Mouse (Mus musculus): Measurements from ENCODE around the gene Fcna.

Fcna gene

GRCm38 (mm10) chr2:25627811-25628210, at the start of gene Fcna:
Fcna (minus strand) TSS chr2:25628030.
- no peak for DNase-seq (ENCODE audit: low spot score)

- no peak for DNase-seq (ENCODE audit: low spot score)
Measured at GRCm38 (mm10) chr2:25676486-25676885, 48.7 kb upstream of the Fcna start, which contains the start of gene Lcn6. Lcn6 (plus strand) TSS chr2:25676786.

- DNase-seq (ENCODE audit: low spot score): no peak
Measured at GRCm38 (mm10) chr2:25666516-25666915, 38.7 kb upstream of the Fcna start.

- no peak for DNase-seq (ENCODE audit: low spot score)
Measured at GRCm38 (mm10) chr2:25664125-25664524, 36.3 kb upstream of the Fcna start.

- peak; percentile 33 for DNase-seq (ENCODE audit: low spot score)
Measured at GRCm38 (mm10) chr2:25663511-25663910, 35.7 kb upstream of the Fcna start.

- DNase-seq (ENCODE audit: low spot score): no peak
Measured at GRCm38 (mm10) chr2:25661245-25661970, 33.6 kb upstream of the Fcna start.

- no peak for DNase-seq (ENCODE audit: low spot score)
Measured at GRCm38 (mm10) chr2:25660279-25660678, 32.4 kb upstream of the Fcna start.

- no peak for DNase-seq (ENCODE audit: low spot score)
Measured at GRCm38 (mm10) chr2:25657652-25658051, 29.8 kb upstream of the Fcna start, which contains the start of gene Lcn5. Lcn5 (plus strand) TSS chr2:25657952.

GRCm38 (mm10) chr2:25657246-25657645, 29.4 kb upstream of the Fcna start:
- DNase-seq (ENCODE audit: low spot score): no peak

- DNase-seq (ENCODE audit: low spot score): no peak
Measured at GRCm38 (mm10) chr2:25656691-25657090, 28.9 kb upstream of the Fcna start.

GRCm38 (mm10) chr2:25654502-25654901, 26.7 kb upstream of the Fcna start:
- DNase-seq (ENCODE audit: low spot score): no peak

- no peak for DNase-seq (ENCODE audit: low spot score)
Measured at GRCm38 (mm10) chr2:25652902-25653301, 25.1 kb upstream of the Fcna start, which contains the start of gene Lcn8. Lcn8 (plus strand) TSS chr2:25653120.

- no peak for DNase-seq (ENCODE audit: low spot score)
Measured at GRCm38 (mm10) chr2:25639890-25640289, 12.1 kb upstream of the Fcna start.

- DNase-seq (ENCODE audit: low spot score): no peak
Measured at GRCm38 (mm10) chr2:25634046-25634445, 6.2 kb upstream of the Fcna start.

- DNase-seq (ENCODE audit: low spot score): no peak
Measured at GRCm38 (mm10) chr2:25633616-25634015, 5.8 kb upstream of the Fcna start.

GRCm38 (mm10) chr2:25628738-25629137, 908 bp upstream of the Fcna start:
- no peak for DNase-seq (ENCODE audit: low spot score)

GRCm38 (mm10) chr2:25625986-25626385, 1.8 kb downstream of the Fcna start:
- DNase-seq (ENCODE audit: low spot score): no peak

GRCm38 (mm10) chr2:25621229-25622200, 6.3 kb downstream of the Fcna start, which contains the start of gene Tmem141:
Tmem141 (minus strand) TSS chr2:25622005.
- DNase-seq (ENCODE audit: low spot score): peak; percentile 60

GRCm38 (mm10) chr2:25620852-25621228, 7.0 kb downstream of the Fcna start:
- DNase-seq (ENCODE audit: low spot score): no peak

- DNase-seq (ENCODE audit: low spot score): no peak
Measured at GRCm38 (mm10) chr2:25620386-25620785, 7.4 kb downstream of the Fcna start.

- no peak for DNase-seq (ENCODE audit: low spot score)
Measured at GRCm38 (mm10) chr2:25617578-25617977, 10.3 kb downstream of the Fcna start, which contains the start of gene Ccdc183. Ccdc183 (minus strand) TSS chr2:25617678.

- DNase-seq (ENCODE audit: low spot score): no peak
Measured at GRCm38 (mm10) chr2:25616398-25616797, 11.4 kb downstream of the Fcna start.

GRCm38 (mm10) chr2:25608671-25609070, 19.2 kb downstream of the Fcna start:
- no peak for DNase-seq (ENCODE audit: low spot score)

Data from ovary, postnatal 10 days (tissue).